Mouse (Mus musculus): ENCODE data around the gene Slc17a9. TPM values are rescaled to one million over a fixed set of nuclear protein-coding genes. Genes with fewer than 3 reads are reported as not detected.
A peak's percentile ranks its signal among the peaks of the same experiment; 100 is the strongest.

Slc17a9 gene
- 0.17 and 0.26 TPM in 2 replicates for polyA plus RNA-seq (2015; fragmentation: Nextera tagmentation; extraction: Ambion mirVana)

DNA sequence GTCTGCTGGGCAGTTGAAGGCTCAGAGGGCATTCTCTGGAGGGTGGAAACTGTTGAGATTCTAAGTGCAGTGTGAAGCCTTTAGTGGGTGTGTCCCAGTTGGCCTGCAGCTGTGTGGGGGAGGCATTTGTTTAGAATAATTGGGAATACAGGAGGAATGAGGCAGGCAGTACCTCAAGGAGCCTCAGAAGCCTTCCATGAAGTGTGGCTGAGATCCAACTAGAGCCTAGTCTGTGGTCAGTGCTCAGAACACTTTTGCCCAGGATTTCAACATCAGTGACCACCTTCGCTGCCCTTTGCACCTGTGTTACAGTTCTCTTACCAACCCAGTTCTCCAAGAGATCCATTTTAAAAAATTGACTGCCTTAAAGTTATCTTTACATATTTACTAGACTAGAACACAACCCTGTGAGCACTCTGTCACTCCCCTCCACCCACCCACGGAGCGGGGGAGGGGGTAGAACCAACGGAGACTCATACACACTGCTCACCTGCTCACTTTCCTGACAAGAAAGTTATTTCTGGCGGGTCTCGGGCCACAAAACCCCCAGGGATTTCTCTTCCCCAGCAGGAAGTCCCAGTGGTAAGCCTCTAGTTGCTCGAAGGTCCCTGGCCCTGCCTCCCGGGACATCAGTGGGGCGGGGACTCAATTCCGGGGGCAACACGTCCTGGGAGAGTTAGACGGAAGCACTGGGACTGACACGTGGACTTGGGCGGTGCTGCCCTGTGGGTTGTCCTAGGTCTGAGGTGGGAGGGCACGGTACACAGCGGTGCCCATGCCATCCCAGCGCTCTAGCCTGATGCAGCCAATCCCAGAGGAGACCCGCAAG lies at the start of gene Slc17a9:
Gene Slc17a9, plus strand, starts transcription at position 679 of the 829 bp plus-strand sequence.
- H3K4me1 ChIP-seq, result peaks cover 4% of the 10 kb centered on the region; the same call in 1 of the 2 replicates
- WGBS, result 6% methylated on average over 18 of the region's 18 CpGs
- H3K27me3 ChIP-seq (replicated peaks), result no peaks in the 10 kb centered on the region
- H3K9me3 ChIP-seq, result no peaks in the 10 kb centered on the region
- no peak within 1 kb of the TSS for H3K27ac ChIP-seq
- no peak within 1 kb of the TSS for H3K9ac ChIP-seq
- H3K36me3 ChIP-seq (replicated peaks), result peaks cover 30% of the 10 kb centered on the region
- peak; percentile 66; the same call in 1 of the 2 replicates for ATAC-seq (replicated peaks)
- H3K4me3 ChIP-seq, result no peak within 1 kb of the TSS
- H3K4me2 ChIP-seq, result no peak within 1 kb of the TSS; the same call in 1 of the 2 replicates

DNA sequence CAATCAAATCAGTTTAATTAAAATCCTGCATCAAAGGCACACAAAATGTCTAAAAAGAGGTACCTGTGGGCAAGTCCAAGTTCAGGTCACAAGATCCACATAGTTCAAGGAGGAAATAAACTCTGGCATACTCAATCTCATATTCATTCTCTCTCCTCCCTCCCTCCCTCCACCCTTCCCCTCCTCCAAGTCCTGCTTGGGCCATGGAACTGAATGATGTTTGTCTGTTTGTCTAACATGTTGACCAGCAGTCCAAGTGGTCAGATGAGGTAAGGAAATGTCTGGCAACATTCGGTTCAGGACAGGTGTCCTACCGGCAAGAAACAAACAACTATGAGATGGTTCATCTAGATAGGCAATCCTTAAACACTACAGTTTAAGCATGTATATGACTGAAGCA lies 48.4 kb upstream of the Slc17a9 start:
- ATAC-seq (replicated peaks), result no peak
- H3K27ac ChIP-seq, result no peak overlapping the region
- 90% methylated on average over 2 of the region's 2 CpGs for WGBS
- H3K9ac ChIP-seq, result no peak overlapping the region
- H3K36me3 ChIP-seq (replicated peaks), result peaks cover 14% of the 10 kb centered on the region
- H3K27me3 ChIP-seq (replicated peaks), result no peaks in the 10 kb centered on the region
- H3K4me1 ChIP-seq, result no peaks in the 10 kb centered on the region
- H3K9me3 ChIP-seq, result no peaks in the 10 kb centered on the region
- no peak overlapping the region for H3K4me3 ChIP-seq
- no peak overlapping the region for H3K4me2 ChIP-seq

DNA sequence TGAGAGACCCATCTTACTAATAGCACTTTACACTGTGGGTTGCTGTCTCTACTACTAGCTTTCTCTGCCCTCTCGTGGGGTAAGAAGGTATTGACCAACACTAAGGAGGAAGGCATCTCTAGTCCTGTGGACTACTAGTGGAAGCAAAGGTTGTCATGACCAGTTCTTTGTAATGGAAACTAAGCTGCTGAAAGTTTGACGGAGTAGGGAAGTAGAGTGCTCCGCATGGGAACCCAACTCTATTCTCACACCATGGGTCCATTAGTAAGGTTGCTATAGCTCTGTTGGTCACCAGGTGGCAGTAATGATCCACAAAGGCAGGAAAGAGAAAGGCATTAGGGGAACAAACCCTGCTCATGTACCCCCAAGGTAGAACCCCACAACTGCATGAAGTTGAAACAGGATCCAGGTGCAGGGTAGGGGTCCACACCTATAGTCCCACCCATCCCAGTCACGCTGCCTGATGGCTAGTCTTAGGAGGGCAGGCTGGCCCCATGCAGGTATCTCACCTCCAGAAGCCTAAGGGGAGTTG lies 46.4 kb upstream of the Slc17a9 start:
- Histone ChIP-seq H3K9me3 (no peaks in the 10 kb centered on the region), H3K27me3 (replicated peaks) (no peaks in the 10 kb centered on the region), H3K36me3 (replicated peaks) (peaks cover 22% of the 10 kb centered on the region), H3K4me1 (no peaks in the 10 kb centered on the region), H3K4me2 (no peak overlapping the region), H3K27ac (no peak overlapping the region), H3K9ac (no peak overlapping the region), H3K4me3 (no peak overlapping the region)
- WGBS, result 23% methylated on average over 4 of the region's 4 CpGs
- peak; percentile 73 for ATAC-seq (replicated peaks)

DNA sequence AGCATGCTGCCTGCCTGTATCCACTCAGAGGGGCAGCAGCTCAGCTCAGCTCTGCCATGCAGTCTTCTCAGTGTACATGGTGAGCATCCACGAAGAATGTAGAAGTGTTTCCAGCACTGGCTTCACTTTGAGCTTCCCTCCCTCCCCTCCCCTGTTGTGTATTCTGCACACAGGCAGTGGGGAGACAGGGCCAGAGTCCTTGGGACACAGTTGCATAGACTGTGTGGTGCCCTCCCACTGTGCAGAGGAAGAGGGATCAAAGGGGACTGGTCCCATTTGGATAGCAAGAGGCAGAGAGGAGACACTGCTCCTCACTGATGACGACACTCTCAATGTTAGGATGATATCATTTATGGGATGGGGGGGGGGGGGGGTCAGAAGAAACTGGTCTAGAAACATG lies 43.8 kb upstream of the Slc17a9 start:
- no peak for ATAC-seq (replicated peaks)
- WGBS, result 55% methylated on average over 2 of the region's 2 CpGs

DNA sequence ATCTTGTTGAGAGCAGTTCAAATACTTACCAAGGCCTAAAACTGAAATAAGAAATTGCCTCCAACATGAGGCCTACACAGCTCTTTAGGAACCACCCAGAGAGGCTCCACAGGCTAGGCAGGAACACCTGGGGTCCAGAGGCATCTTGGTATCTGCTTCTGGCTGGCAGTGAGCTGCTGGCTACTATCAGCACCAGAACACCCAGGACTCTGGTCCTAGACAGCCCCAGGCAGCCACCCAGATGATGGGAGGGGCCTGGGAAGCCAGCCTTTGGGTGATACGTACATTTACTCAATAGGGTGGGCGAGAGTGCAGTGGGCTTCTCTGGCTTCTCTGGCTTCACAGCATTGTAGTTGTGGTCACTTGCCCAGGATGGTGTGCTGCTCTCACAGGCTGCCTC lies 41.5 kb upstream of the Slc17a9 start:
- no peak overlapping the region for H3K4me2 ChIP-seq
- no peaks in the 10 kb centered on the region for H3K4me1 ChIP-seq
- H3K4me3 ChIP-seq, result no peak overlapping the region
- WGBS, result 89% methylated on average over 2 of the region's 2 CpGs
- no peaks in the 10 kb centered on the region for H3K27me3 ChIP-seq (replicated peaks)
- no peak for ATAC-seq (replicated peaks)
- no peak overlapping the region for H3K9ac ChIP-seq
- no peaks in the 10 kb centered on the region for H3K9me3 ChIP-seq
- H3K27ac ChIP-seq, result no peak overlapping the region
- H3K36me3 ChIP-seq (replicated peaks), result peaks cover 64% of the 10 kb centered on the region

More for the DNA sequence above, 43.8 kb upstream of the Slc17a9 start:
- Histone ChIP-seq H3K9ac (no peak overlapping the region), H3K27ac (no peak overlapping the region), H3K4me1 (no peaks in the 10 kb centered on the region), H3K36me3 (replicated peaks) (peaks cover 41% of the 10 kb centered on the region), H3K4me3 (no peak overlapping the region), H3K27me3 (replicated peaks) (no peaks in the 10 kb centered on the region), H3K9me3 (no peaks in the 10 kb centered on the region), H3K4me2 (no peak overlapping the region)

DNA sequence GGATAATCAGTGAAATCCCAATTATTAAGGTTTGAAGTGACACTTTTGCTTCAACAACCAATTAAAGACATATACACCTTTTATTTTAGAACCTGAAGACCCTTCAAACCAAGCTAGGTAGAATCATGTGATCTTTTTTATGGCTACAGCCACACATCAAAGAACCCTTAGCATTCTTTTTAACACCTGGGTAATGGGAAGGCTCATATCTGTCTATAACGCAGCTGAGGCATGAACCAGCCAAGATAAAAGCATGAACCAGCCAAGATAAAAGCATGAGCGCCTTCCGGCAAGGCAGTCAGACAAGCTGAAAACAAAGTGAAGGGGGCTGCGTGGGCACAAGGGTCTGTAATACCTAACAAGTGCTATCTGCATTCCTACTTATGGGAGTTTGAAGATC lies 41.0 kb upstream of the Slc17a9 start:
- WGBS, result 95% methylated on average over 4 of the region's 4 CpGs
- Histone ChIP-seq H3K27ac (no peak overlapping the region), H3K9ac (no peak overlapping the region), H3K4me3 (no peak overlapping the region), H3K4me2 (no peak overlapping the region), H3K27me3 (replicated peaks) (no peaks in the 10 kb centered on the region), H3K4me1 (no peaks in the 10 kb centered on the region), H3K36me3 (replicated peaks) (peaks cover 69% of the 10 kb centered on the region), H3K9me3 (no peaks in the 10 kb centered on the region)
- ATAC-seq (replicated peaks), result no peak

DNA sequence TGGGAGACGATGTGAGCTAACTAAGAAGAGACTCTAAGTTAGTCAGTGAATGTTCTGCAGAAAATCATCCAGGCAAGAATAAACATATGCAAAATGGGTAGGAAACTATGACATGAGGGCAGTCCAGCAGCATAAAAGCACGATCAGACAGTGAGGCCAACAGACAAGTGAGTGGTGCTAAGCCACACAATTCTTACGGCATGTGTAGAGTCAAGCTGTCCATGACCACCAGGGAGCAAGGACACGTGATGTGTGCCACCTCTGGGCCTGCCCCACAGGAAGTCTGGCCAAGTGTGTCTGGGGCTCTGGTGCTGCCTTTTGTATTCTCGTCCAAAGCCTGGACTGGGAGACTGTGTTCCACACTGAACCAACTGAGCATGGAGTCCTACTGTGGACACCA lies 35.2 kb upstream of the Slc17a9 start:
- H3K9me3 ChIP-seq, result no peaks in the 10 kb centered on the region
- no peak overlapping the region for H3K4me2 ChIP-seq
- H3K4me1 ChIP-seq, result peaks cover 10% of the 10 kb centered on the region
- no peak overlapping the region for H3K9ac ChIP-seq
- no peak for ATAC-seq (replicated peaks)
- 84% methylated on average over 5 of the region's 5 CpGs for WGBS
- H3K4me3 ChIP-seq, result no peak overlapping the region
- H3K36me3 ChIP-seq (replicated peaks), result peaks cover 51% of the 10 kb centered on the region
- no peaks in the 10 kb centered on the region for H3K27me3 ChIP-seq (replicated peaks)
- no peak overlapping the region for H3K27ac ChIP-seq

DNA sequence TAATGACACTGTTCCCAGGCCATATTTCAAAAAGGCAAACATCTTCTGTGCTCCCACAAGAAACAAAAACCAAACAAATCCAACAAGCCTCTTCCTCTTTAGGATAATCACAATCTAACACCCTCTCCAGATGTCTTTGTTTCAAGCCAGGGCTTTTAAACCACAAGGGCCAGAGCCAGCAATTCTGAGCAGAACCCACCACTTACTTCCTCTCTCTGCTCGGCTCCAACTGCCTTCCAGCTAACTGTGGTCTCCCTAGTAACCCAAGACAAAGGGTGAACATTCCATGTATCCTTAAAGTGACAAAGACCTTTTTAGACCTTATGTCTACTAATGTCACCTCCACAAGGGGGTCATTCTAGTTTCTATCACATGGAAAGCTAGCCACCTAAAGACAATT lies 32.4 kb upstream of the Slc17a9 start:
- 0 out of 2 replicates have a peak, but pooled peaks have one; percentile 27 for ATAC-seq (replicated peaks)

DNA sequence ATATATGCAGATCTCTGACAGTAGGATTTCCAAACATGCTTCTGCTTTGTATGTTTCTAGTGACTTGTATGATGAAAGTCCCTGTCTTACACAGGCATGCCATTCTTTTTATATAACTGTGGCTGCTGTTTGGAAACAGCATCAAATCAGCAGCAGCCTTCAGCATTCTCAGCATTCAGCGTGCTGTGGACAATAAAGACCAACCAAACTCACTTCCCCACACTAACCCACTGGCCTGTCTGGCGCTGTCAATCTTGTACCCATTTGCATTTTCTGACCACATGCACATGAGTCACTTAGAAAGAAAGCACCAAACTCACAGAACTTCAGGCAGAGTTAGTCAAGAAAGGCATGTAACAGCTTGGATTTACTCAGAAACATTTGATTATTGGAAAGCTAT lies 29.9 kb upstream of the Slc17a9 start:
- H3K4me2 ChIP-seq, result no peak overlapping the region
- no peaks in the 10 kb centered on the region; the same call in 1 of the 2 replicates for H3K36me3 ChIP-seq (replicated peaks)
- no peaks in the 10 kb centered on the region for H3K9me3 ChIP-seq
- 50% methylated on average over 2 of the region's 2 CpGs for WGBS
- ATAC-seq (replicated peaks), result no peak
- H3K27me3 ChIP-seq (replicated peaks), result no peaks in the 10 kb centered on the region
- no peak overlapping the region for H3K27ac ChIP-seq
- no peak overlapping the region for H3K4me3 ChIP-seq
- peaks cover 26% of the 10 kb centered on the region for H3K4me1 ChIP-seq
- H3K9ac ChIP-seq, result no peak overlapping the region

More for the DNA sequence above, 32.4 kb upstream of the Slc17a9 start:
- Histone ChIP-seq H3K4me3 (no peak overlapping the region), H3K27ac (peak overlapping the region; percentile 45), H3K9me3 (no peaks in the 10 kb centered on the region), H3K9ac (no peak overlapping the region), H3K4me2 (no peak overlapping the region), H3K4me1 (peaks cover 14% of the 10 kb centered on the region), H3K27me3 (replicated peaks) (no peaks in the 10 kb centered on the region), H3K36me3 (replicated peaks) (peaks cover 24% of the 10 kb centered on the region)
- 0% methylated on average over 1 of the region's 1 CpGs for WGBS

DNA sequence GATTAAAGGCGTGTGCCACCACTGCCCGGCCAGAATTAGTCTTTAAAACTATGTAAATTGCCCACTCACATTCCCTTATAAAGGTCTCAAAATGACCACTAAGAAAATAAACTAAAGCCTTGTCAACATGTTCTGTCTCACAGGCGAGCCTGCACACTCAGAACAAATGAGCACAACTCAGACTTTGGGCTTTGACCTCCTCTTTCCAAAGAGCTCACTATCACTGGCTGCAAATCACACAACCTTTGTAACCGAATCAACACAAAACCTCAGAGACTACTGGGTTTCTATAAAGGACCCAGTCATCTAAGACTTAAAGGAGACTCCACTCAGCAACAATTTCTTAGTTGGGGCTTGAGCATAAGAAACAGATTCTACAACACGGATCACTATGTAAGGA lies 24.6 kb upstream of the Slc17a9 start:
- ATAC-seq (replicated peaks), result no peak
- 81% methylated on average over 5 of the region's 5 CpGs for WGBS
- no peaks in the 10 kb centered on the region for H3K9me3 ChIP-seq
- no peaks in the 10 kb centered on the region for H3K27me3 ChIP-seq (replicated peaks)
- peaks cover 37% of the 10 kb centered on the region for H3K4me1 ChIP-seq
- H3K4me3 ChIP-seq, result peak overlapping the region; percentile 87
- no peaks in the 10 kb centered on the region for H3K36me3 ChIP-seq (replicated peaks)
- peak overlapping the region; percentile 90; the same call in 1 of the 2 replicates for H3K9ac ChIP-seq
- peak overlapping the region; percentile 96 for H3K4me2 ChIP-seq
- no peak overlapping the region for H3K27ac ChIP-seq

DNA sequence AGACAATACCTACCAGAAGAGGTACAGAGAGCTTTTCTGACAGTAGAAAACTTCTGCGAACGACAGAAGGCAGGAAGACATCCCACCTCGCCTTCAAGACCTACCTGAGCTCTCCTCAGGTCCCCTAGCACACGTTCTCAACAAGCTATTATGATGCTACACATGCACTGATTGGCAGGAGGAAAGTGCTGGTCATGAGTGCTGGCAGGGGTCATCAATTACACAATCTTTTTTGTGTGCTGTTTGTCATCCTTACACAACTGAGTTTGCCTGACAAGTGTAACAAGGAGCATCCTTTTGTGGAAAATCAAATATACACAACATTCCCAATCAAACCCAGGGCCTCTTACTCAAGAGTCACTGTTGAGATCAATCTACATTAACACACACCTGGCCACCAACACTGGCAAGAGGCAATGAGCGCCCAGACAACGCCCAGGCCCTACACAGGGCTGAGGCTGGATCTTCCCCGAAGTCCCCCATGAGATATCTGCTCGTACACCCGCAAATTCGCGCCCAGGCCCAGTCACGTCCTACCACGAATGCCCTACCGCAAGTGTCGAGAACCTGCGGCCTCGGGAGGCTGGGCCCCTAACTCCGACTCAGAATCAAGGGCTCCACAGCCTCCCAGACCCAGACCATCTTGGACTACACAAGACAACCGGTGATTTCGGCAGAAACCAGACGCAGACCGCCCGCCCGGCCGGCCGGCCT lies 23.9 kb upstream of the Slc17a9 start:
- Histone ChIP-seq H3K9ac (peak overlapping the region; percentile 90), H3K27me3 (replicated peaks) (no peaks in the 10 kb centered on the region), H3K9me3 (no peaks in the 10 kb centered on the region), H3K4me2 (peak overlapping the region; percentile 96), H3K27ac (peak overlapping the region; percentile 96), H3K4me1 (peaks cover 37% of the 10 kb centered on the region), H3K36me3 (replicated peaks) (no peaks in the 10 kb centered on the region), H3K4me3 (peak overlapping the region; percentile 87)
- WGBS, result 6% methylated on average over 26 of the region's 26 CpGs
- peak; percentile 43 for ATAC-seq (replicated peaks)
